Mouse (Mus musculus) heart, adult 9 months (tissue): ENCODE results near the gene Efr3b.

Source experiments
- DNase-seq, 2 experiments: peaks; one replicate each; pipeline ENCODE4 v3.0.0; 2022; ENCODE audit warnings: low spot score in 2 of 2

The Efr3b gene

DNA sequence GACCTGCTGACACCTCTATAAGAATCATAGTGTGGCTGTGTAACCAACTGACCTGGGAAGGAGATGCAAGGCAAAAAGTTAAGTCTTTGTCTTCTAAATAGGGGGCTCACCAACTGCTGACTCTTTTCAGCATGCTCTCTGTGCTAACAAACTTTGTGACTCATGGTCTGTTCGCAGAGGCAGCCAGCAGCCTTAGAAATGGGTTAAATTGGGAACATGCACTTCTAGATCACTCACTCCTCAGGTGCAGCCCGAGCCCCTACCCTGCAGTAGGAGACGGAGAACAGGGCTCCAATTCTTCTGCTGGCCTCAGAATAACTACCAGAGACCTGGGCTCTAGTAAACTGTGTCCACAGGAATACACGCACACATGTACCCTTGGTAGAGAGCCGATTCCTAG, 1.2 kb downstream of the Efr3b start:
- no peak for DNase-seq

DNA sequence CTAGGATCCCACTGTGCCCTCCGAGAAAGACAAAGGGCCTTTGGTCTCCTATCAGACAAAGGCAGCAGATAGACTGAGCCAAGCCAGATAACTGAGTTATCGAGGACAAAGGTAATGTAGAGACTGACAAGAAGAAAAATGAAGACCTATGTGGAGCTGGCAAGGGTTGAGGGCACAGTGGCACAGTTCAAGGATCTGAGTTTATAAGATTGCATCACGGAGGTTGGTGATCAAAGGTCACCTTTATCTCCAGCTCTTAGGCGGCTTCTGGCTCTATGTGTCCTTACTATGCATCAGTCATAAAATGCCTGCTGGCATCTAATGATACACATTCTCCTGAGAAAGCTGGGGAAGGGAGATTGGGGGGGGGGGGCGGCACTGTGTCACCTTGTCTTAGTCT, 2.6 kb downstream of the Efr3b start:
- DNase-seq: no peak

DNA sequence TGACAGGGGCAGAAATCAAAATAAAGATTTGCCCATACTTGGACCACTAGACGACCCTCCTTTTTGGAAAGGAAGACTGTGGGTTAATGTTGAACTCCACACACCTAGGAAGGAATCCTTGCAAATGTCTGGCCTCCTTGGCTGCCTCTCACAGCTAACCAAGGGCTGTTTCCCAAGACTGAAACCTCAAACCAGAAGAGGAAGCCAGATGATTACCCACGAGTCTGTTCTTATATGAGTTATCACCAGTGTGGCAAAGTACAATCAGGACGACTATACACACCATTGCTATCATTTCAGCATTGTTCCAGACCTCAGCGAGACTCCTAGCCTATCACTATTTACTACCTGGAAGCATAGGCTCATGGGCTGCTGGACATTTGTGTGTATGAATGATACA, 9.7 kb downstream of the Efr3b start:
- DNase-seq: no peak

GRCm38 (mm10) chr12:4028516-4028915, 10.2 kb downstream of the Efr3b start:
- DNase-seq: peak; percentile 46 to 65

- DNase-seq: no peak
These were observed 14.4 kb downstream of the Efr3b start for GRCm38 (mm10) chr12:4024356-4024755.

- DNase-seq: no peak
These were observed 15.2 kb downstream of the Efr3b start for GRCm38 (mm10) chr12:4023501-4023900.

DNA sequence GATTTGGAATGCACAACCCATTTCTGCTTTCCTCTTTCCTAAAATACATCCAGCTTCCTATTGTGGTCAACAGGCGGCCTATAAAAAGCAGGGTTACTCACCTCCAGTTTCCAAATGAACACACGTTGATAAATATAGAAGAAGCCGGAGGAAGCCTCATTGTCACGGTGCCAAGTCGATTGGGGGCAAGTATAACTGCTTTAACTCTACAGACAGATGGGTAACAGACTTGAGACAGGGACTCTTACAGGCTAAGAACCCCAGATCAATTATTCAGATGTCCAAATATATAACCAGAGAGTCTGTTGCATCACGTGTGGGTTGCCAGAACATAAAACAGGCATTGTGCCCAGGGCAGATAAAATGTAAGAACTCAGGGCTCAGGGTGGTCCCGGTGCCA, 15.9 kb downstream of the Efr3b start:
- peak; percentile 81 to 83 for DNase-seq

DNA sequence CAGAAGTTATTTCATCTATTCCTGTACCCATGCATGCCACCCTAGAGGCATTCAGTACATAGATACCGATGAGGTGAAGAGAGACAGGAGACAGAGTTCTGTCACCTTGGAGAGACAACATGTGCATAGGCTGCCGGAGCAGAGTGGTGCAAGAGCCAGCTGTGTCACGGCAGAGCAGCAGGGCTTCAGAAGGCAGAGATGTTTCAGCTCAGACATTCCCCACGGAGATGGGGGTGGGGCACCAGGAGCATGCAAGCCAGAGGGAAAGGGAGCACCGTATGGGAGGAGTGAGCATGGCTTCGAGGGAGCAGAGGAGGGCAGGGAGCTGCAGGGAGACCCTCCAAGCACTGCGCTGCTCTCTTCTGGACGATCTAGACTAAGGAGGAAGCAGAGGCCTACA, 18.2 kb downstream of the Efr3b start:
- DNase-seq: peak; percentile 46 to 62

- peak; percentile 66 to 82 for DNase-seq
These were observed 22.4 kb downstream of the Efr3b start for GRCm38 (mm10) chr12:4016321-4016720.

- DNase-seq: no peak
These were observed 23.0 kb downstream of the Efr3b start for GRCm38 (mm10) chr12:4015741-4016140.

GRCm38 (mm10) chr12:4015255-4015654, 23.5 kb downstream of the Efr3b start:
- no peak for DNase-seq

- no peak for DNase-seq
These were observed 27.0 kb downstream of the Efr3b start for GRCm38 (mm10) chr12:4011715-4012114.

- DNase-seq: no peak
These were observed 27.4 kb downstream of the Efr3b start for GRCm38 (mm10) chr12:4011301-4011700.

DNA sequence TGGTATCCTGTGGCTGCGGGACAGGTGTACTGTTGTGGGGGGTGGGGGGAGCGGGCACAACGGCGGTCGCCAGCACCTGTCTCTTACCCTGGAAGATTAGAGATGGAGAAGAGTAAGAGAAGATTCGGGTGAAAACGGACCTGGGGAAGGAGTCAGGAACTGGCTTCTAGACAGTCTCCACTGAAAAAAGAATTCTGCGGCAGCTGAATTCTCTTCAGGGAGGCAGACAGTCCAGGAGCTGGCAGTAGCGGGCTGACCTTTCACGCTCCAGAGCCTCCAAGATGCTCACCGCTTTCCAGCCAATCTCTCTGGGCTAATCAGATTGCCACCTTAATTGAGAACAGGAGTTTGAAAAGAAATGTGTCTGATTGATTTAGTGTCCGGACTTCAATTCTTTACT, 30.0 kb downstream of the Efr3b start:
- no peak for DNase-seq

DNA sequence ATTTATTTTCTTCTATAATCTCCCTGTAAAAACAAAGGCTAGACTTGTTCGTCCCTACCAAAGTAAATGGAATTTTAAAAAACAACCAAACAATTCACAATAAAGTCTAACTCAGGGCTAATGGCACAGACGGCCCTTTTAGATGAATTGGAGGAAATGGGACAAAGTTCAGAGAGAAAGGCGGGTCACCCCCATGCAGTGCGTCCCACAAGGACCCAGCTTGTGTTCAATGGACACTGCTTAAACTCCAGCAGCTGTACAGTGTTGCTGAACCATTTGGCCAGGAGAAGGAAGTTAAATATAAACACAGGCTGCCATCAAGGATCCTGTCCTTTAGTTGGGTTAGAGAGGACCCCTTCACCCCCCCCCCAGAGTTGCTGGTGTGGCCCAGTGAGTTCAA, 30.9 kb downstream of the Efr3b start:
- peak; percentile 35 to 57 for DNase-seq

DNA sequence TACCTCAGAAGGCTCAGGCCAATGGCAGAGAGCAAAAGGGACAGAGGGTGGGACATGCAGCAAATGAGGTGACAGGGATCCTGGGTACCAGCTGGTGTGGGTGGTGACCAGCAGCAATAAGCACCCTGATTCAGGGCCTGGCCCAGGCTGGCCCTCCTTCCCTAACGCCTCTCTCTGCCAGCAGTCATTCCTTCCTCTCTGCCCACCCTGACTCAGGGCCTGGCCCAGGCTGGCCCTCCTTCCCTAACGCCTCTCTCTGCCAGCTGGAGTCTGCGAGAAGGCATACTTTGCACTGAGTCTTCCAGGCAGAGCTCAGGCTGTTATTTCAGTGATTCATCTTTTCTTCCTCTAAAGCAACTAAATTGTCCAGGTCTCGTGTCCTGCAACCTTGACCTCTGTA, 31.5 kb downstream of the Efr3b start:
- peak in 1 of 2 experiments; percentile 38 for DNase-seq

- DNase-seq: peak in 1 of 2 experiments; percentile 28
These were observed 32.6 kb downstream of the Efr3b start for GRCm38 (mm10) chr12:4006079-4006478.

GRCm38 (mm10) chr12:4004648-4005047, 34.1 kb downstream of the Efr3b start:
- DNase-seq: peak; percentile 54 to 77

GRCm38 (mm10) chr12:4000406-4000805, 38.3 kb downstream of the Efr3b start:
- no peak for DNase-seq

- DNase-seq: no peak
These were observed 42.0 kb downstream of the Efr3b start for GRCm38 (mm10) chr12:3996749-3997148.

GRCm38 (mm10) chr12:3991047-3991446, 47.7 kb downstream of the Efr3b start:
- no peak for DNase-seq

GRCm38 (mm10) chr12:3989943-3990342, 48.8 kb downstream of the Efr3b start:
- DNase-seq: no peak

DNA sequence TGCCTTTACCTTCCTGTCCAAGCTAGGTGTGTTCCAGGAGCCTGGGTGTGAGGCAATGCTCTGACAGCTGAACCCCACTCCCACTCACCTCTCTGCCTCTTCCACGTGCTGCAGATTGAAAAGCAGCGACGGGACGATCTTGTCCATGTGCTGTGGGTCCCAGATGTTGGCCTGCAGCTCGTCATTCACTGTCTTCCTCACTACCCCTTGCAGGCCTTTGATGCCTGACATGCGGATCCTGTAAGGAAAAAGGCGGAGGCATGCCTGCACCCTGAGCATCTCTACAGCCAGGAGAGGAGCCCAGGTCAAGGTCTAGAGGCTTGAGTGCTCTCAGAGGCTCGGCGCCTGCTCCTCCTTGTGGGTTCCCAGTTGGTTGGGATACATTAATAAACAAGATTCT, 54.3 kb downstream of the Efr3b start:
- DNase-seq: no peak

DNA sequence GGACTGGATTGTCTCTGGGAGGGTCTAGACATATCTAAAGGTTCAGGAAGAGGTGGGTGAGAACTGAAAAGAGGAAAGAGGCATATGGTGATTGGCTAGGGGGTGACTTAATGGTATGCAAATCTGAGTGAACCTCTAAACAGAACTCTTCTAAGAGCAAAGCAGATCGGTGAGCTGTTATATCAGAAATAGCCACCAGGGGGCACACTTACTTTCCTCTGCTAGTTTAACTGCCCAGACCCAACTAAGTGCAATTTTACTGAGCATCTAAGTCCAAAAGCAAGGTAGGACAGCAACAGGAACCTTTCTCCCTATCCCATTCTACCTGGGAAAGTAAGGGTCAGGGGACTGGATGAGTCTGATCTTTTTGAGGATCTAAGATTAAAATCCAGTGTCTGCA, 55.0 kb downstream of the Efr3b start:
- DNase-seq: peak; percentile 41 to 72

- DNase-seq: no peak
These were observed 56.5 kb downstream of the Efr3b start for GRCm38 (mm10) chr12:3982257-3982656.
